Mouse (Mus musculus) lung, postnatal 0 days (tissue): ENCODE results near the gene Taar4.

Source experiments
- CTCF ChIP-seq: IDR thresholded peaks from 2 replicates; pipeline ENCODE4 v1.5.1; 2016; ENCODE audit warnings: antibody characterized with exemption, mild to moderate bottlenecking
- EP300 ChIP-seq: IDR thresholded peaks from 2 replicates; pipeline ENCODE4 v1.6.1; 2016; ENCODE audit warnings: antibody characterized with exemption, mild to moderate bottlenecking, control low read depth

- TF ChIP-seq CTCF (no peak), EP300 (no peak)
Measured at GRCm38 (mm10) chr10:23963444-23963843, 3.1 kb downstream of the Taar4 start.
